Mouse (Mus musculus) adrenal gland, adult (tissue): ENCODE data around the gene Clpx.

Experiments
- DNase-seq, 2 experiments: peaks; one replicate each; pipeline ENCODE4 v3.0.0; 2022 to 2023; ENCODE audit warnings: low spot score in 1 of 2; ENCODE audit not compliant: inconsistent age in 2 of 2

The Clpx gene

GRCm38 (mm10) chr9:65345854-65346475, 51.9 kb downstream of the Clpx start, which contains the start of gene Pdcd7:
Pdcd7 (plus strand) TSS chr9:65346104.
- DNase-seq: peak; percentile 93 to 98

DNA sequence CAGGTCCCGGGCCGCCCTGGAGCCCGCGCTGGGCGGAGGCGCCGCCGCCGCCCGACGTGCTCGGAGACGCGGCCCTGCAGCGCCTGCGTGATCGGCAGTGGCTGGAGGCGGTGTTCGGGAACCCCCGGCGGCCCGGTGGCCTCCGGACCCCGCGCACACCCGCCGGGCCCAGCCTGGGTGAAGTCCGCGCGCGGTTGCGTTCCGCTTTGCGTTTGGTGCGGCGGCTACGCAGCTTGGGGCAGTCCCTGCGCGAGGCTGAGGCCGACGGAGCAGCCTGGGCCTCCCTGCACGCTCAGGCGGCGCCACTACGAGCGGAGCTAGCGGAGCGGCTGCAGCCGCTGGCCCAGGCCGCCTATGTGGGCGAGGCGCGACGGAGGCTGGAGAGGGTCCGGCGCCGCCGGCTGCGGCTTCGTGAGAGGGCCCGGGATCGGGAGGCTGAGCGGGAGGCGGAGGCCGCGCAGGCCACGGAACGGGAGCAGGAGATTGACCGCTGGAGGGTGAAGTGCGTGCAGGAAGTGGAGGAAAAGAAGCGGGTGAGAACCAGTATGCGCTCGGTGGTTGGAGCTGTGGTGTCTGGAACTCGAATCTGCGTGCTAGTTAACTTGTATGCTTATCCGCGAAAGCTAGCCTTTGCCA, 52.5 kb downstream of the Clpx start:
- peak; percentile 62 to 87 for DNase-seq

DNA sequence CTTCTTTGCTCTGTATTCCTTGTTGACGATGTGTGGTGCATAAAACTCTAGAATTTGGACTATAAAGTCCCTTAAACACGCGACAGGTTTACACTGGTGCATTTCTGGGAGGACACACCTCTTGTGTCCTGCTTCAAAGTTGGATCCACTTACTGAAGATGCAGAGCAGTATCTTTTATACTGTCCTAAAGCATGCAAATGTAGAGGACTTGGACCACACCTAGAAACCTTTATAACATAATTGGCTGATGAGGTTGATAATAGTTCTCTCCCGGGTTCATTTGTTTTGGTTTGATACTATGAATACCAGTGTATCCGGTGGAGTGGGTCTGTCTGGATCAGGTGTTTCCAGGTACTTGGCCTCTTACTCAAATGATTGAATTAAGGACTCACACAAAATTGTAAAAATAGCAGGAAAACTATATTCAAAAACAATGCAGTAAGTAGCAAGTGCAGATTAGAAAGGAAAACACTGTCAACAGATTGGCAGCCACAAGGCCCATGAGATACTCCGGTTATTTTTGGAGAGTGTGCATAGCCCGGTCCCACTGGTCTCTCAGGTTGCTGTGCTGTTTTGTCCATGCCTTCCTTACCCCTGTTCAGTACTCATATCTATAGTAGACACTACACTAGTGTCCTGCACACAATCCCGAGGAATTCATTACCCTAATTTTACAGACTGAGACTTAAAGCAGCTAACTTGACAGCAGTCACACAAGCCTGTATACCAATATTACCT, 53.2 kb downstream of the Clpx start:
- no peak for DNase-seq

DNA sequence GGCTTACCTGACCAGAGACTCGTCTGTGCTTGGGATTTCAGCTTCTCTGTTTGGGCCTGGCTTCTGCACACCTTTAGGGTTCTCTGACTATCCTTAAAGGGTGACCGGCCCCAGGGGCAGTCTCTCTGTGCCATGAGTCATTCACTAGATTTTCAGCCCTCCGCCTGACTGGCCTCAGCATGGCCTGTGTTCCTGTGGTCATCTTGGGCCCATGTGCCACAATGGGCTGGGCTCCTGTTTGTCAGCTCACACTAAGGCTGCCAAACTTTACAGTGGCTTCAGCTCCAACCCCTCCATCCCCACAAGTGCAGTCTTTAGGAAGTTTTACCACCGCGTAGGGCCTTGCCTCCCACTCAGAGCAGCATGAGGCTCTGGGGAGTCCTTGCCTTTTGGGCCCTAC, 59.2 kb downstream of the Clpx start:
- no peak for DNase-seq

DNA sequence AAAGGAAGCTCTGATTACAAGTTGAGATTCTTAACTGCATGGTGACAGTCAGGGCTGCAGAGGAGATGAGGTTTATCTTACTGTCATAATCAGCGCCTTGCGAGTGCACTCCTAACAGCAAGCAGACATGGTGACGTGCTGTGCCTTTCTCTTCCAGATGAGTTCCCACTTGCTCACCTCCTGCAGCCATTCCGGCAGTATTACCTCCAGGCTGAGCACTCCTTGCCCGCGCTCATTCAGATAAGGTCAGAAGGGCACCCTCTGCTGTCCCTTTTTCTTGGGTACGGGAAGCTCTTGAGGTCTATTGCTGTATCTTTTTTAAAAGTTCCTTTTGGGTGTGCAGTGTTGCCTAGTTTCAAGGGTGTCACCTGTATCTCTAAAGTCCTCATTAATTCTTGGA, 62.5 kb downstream of the Clpx start:
- DNase-seq: peak in 1 of 2 experiments; percentile 30

- DNase-seq: peak; percentile 77 to 90
Measured at GRCm38 (mm10) chr9:65356971-65357370, 62.9 kb downstream of the Clpx start.

GRCm38 (mm10) chr9:65358956-65359480, 65.0 kb downstream of the Clpx start:
- DNase-seq: no peak

DNA sequence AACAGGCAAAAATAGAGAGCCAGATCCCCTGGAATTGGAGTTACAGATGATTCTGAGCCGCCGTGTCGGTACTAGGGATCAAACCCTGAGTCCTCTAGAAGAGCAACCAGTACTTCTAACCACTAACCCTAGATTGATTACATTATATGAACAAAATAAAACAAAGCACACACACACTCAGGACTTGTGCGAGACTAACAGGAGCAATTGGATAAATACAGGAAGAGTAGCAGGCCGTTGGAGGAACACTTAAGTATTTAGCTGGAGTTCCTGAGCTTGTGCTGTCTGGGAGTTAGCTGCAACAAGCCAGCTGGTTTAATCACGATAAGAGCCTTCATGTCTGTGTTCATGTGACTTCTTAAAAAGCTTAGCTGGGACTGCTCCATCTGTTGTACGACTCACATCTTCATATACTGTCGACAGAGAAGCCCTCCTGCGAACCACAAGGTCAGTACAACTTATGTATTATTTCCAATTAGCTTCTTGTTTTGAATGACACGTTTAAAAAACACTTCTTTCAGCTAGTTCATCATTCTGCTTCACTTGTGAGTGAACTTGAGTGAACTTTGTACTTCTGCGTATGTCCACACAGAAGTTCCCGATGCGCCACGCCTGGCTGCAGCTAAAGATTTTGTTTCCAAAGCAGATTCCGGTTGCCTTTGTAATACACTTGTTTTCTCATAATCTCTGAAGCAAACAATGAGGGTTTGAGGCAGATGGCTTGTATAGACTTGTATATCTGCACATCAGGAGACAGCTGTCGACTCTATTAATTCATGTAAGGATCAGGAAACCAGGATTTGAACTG, 66.8 kb downstream of the Clpx start, which contains the start of gene Ubap1l:
Gene Ubap1l (plus strand): TSS at position 401 of the 808 bp plus-strand sequence.
- DNase-seq: no peak

- DNase-seq: no peak
Measured at GRCm38 (mm10) chr9:65363684-65364083, 69.6 kb downstream of the Clpx start.

- no peak for DNase-seq
Measured at GRCm38 (mm10) chr9:65365721-65366120, 71.7 kb downstream of the Clpx start.

DNA sequence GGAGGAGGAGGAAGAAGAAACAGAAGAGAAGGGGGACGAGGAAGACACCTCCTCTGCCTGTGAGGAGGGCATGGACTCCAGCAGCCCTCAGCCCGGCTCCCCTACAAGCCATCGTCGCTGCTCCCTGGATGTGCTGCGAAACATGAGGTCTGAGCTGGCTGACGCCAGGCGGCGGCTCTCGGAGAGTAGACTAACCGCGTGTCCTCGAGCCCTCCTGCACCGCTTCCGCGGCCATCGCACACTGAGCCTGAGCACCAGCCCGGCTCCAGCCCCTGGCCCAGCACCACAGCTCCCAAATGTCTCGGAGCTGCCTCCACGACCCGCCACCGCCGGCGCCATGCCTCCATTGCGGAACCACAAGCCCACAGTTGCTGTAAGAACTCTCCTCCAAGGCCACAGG, 77.7 kb downstream of the Clpx start:
- DNase-seq: no peak

DNA sequence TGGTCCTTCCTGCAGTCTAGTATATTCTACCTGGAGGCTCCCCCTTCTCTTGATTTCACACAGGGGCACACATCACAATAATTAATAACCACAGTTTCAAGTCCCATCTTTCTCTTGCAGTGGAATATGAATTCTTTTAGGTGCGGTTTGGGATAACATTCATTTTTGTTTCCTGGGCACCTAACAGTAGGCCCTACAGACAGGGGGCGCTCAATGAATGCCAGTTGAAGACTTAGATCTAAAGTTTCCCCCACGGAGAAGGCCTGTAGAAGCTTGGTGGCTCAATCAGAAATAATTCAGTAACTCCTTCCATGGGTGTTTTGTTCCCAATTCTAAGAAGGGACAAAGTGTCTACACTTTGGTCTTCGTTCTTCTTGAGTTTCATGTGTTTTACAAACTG, 78.4 kb downstream of the Clpx start:
- DNase-seq: peak in 1 of 2 experiments; percentile 69

- peak in 1 of 2 experiments; percentile 60 for DNase-seq
Measured at GRCm38 (mm10) chr9:65374468-65375162, 80.6 kb downstream of the Clpx start.

- DNase-seq: peak in 1 of 2 experiments; percentile 56
Measured at GRCm38 (mm10) chr9:65375163-65375934, 81.3 kb downstream of the Clpx start.
